Mouse (Mus musculus): ENCODE data around the gene Abtb2. TPM values are rescaled to one million over a fixed set of nuclear protein-coding genes. Genes with fewer than 3 reads are reported as not detected.

Gene Abtb2
- total and polyA plus RNA-seq, 2 experiments, result 6.5 to 15.1 TPM

DNA sequence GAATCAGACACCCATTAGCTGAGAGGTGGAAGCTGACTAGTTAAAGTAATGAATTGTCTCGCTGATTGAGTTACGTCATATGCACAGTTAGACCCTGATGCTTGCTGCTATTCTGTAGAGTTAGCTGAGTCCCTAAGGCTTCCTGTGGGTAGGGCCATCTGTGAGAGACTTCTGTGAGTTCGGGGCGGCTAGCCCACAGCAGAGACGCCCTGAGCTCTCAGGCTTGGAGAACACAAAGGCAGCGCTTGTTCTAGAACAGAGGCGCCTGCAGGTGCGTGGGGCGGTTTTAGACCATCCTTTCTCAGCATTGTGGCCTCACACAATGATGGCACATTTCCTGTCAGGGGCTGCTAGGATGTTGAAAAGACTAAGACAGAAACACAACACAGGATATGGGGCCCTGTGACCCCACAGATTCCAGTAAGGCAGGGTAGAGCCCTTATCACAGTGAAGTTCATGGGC lies 116.2 kb downstream of the Abtb2 start:
- TF ChIP-seq POLR2A (IDR thresholded peaks at IDR 0.05; ENCODE audit: extremely low read depth, insufficient read depth, low read length), result no peak
- TF ChIP-seq CTCF (IDR thresholded peaks at IDR 0.05; ENCODE audit: low read depth, low read length), result no peak
- no peak overlapping the region for H3K27ac ChIP-seq (replicated peaks; ENCODE audit: insufficient read depth, low read depth, low read length)
- H3K4me1 ChIP-seq (ENCODE audit: control insufficient read depth, insufficient read depth, low read length), result no peaks in the 10 kb centered on the region; the same call in 1 of the 2 replicates
- no peaks in the 10 kb centered on the region for H3K27me3 ChIP-seq (ENCODE audit: control insufficient read depth, insufficient read depth, low read length)
- DNase-seq (ENCODE audit: extremely low read depth, low read depth, low spot score), result no peak
- peaks cover 5% of the 10 kb centered on the region; the same call in 1 of the 2 replicates for H3K79me2 ChIP-seq (ENCODE audit: control insufficient read depth, insufficient read depth, low read length)
- peaks cover 2% of the 10 kb centered on the region; the same call in 1 of the 2 replicates for H3K36me3 ChIP-seq (ENCODE audit: control insufficient read depth, insufficient read depth, low read length)
- H3K9ac ChIP-seq (ENCODE audit: low read depth, low read length), result no peak overlapping the region
- 92% methylated on average over 9 of the region's 9 CpGs for WGBS
- H3K4me3 ChIP-seq (ENCODE audit: insufficient read depth, low read depth, low read length), result no peak overlapping the region

DNA sequence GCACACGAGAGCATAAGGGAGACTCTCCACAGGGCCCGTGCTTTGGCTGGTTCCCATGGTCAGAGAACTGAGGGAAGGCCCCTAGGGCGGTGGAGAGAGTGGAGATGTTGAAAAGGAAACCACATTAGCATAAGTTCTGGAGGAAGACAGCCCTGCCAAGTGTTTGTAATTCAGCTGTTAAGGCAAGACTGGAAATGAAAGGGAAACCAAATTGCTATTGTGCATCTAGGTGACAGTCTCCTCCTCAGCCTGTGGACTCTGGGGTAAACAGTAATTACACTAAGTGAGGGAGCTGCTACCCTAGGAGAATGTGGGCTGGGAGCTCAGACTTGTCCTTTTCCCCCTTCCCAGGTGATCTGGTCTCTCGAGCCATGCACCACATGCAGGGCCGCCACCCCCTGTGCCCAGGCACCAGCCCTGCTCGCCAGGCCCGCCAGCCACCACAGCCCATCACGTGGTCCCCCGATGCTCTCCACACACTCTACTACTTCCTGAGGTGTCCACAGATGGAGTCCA lies 116.9 kb downstream of the Abtb2 start:
- H3K27me3 ChIP-seq (ENCODE audit: control insufficient read depth, insufficient read depth, low read length), result no peaks in the 10 kb centered on the region
- peaks cover 2% of the 10 kb centered on the region; the same call in 1 of the 2 replicates for H3K36me3 ChIP-seq (ENCODE audit: control insufficient read depth, insufficient read depth, low read length)
- WGBS, result 87% methylated on average over 9 of the region's 9 CpGs
- no peak overlapping the region for H3K9ac ChIP-seq (ENCODE audit: low read depth, low read length)
- no peak for DNase-seq (ENCODE audit: extremely low read depth, low read depth, low spot score)
- H3K27ac ChIP-seq (replicated peaks; ENCODE audit: insufficient read depth, low read depth, low read length), result 0 out of 2 replicates have a peak overlapping the region, but pooled peaks have one; percentile 33
- H3K79me2 ChIP-seq (ENCODE audit: control insufficient read depth, insufficient read depth, low read length), result peaks cover 6% of the 10 kb centered on the region; the same call in 1 of the 2 replicates
- TF ChIP-seq CTCF (IDR thresholded peaks at IDR 0.05; ENCODE audit: low read depth, low read length) (no peak), POLR2A (IDR thresholded peaks at IDR 0.05; ENCODE audit: extremely low read depth, insufficient read depth, low read length) (no peak)
- no peak overlapping the region for H3K4me3 ChIP-seq (ENCODE audit: insufficient read depth, low read depth, low read length)
- no peaks in the 10 kb centered on the region; the same call in 1 of the 2 replicates for H3K4me1 ChIP-seq (ENCODE audit: control insufficient read depth, insufficient read depth, low read length)

DNA sequence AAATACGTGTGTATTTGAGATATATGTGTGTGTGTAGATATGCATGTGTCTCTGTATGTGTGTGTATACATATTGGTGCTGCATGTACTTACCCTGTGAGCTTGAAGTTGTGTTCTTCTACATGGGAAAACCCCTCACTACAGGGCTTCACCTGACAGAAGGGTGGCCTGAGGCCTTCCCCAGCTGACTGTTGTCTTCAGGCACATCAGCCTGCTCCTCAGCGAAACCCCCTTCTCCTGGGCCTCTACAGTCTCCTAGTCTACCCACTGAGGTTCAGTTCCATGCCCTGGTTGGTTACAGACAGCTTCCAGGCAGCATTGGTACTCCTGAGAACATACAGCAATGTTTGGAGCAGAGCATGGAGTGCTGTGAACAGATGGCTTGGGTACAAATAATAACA lies 118.3 kb downstream of the Abtb2 start:
- H3K9ac ChIP-seq (ENCODE audit: low read depth, low read length), result no peak overlapping the region
- DNase-seq (ENCODE audit: extremely low read depth, low read depth, low spot score), result no peak
- H3K27me3 ChIP-seq (ENCODE audit: control insufficient read depth, insufficient read depth, low read length), result no peaks in the 10 kb centered on the region
- H3K4me3 ChIP-seq (ENCODE audit: insufficient read depth, low read depth, low read length), result no peak overlapping the region
- no peaks in the 10 kb centered on the region; the same call in 1 of the 2 replicates for H3K36me3 ChIP-seq (ENCODE audit: control insufficient read depth, insufficient read depth, low read length)
- 95% methylated on average over 2 of the region's 2 CpGs for WGBS
- TF ChIP-seq CTCF (IDR thresholded peaks at IDR 0.05; ENCODE audit: low read depth, low read length), result no peak
- no peak for TF ChIP-seq POLR2A (IDR thresholded peaks at IDR 0.05; ENCODE audit: extremely low read depth, insufficient read depth, low read length)
- H3K4me1 ChIP-seq (ENCODE audit: control insufficient read depth, insufficient read depth, low read length), result no peaks in the 10 kb centered on the region; the same call in 1 of the 2 replicates
- H3K27ac ChIP-seq (replicated peaks; ENCODE audit: insufficient read depth, low read depth, low read length), result no peak overlapping the region
- peaks cover 6% of the 10 kb centered on the region; the same call in 1 of the 2 replicates for H3K79me2 ChIP-seq (ENCODE audit: control insufficient read depth, insufficient read depth, low read length)

DNA sequence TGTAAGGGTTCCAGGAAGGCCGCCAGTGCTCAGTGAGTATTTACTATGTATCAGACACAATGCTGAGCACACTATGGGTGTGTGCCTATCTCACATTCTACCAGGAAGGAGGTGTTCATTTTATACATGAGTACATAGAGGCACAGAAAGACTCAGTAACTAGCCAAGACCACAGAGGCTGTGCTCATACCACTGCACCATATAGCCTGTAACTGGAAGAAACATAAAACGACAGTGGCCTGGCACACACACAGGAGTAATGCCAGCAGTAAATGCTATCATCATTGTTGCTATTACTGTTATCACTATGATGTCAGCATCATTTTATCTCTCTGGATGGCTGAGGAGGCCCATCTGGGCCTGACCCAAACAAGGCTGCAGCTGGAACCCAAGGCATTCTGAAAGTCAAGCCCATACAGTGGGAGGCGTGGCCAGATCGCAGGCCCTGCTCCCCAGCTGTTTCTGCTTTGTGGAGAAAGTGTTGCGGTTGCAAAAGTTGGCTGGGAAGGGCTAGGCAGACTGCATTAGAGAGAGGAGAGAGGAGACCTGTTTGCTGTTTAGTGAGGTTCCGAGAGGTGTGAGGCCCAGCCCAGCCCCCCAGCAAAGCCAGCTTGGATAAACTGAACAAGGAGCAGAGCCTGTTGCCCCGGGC lies 118.9 kb downstream of the Abtb2 start:
- 88% methylated on average over 7 of the region's 7 CpGs for WGBS
- Histone ChIP-seq H3K36me3 (ENCODE audit: control insufficient read depth, insufficient read depth, low read length) (no peaks in the 10 kb centered on the region; the same call in none of the 2 replicates), H3K79me2 (ENCODE audit: control insufficient read depth, insufficient read depth, low read length) (peaks cover 6% of the 10 kb centered on the region; the same call in 1 of the 2 replicates), H3K4me3 (ENCODE audit: insufficient read depth, low read depth, low read length) (no peak overlapping the region), H3K27ac (replicated peaks; ENCODE audit: insufficient read depth, low read depth, low read length) (no peak overlapping the region), H3K4me1 (ENCODE audit: control insufficient read depth, insufficient read depth, low read length) (no peaks in the 10 kb centered on the region; the same call in 1 of the 2 replicates), H3K9ac (ENCODE audit: low read depth, low read length) (no peak overlapping the region), H3K27me3 (ENCODE audit: control insufficient read depth, insufficient read depth, low read length) (no peaks in the 10 kb centered on the region)
- no peak for TF ChIP-seq CTCF (IDR thresholded peaks at IDR 0.05; ENCODE audit: low read depth, low read length)
- TF ChIP-seq POLR2A (IDR thresholded peaks at IDR 0.05; ENCODE audit: extremely low read depth, insufficient read depth, low read length), result no peak
- no peak for DNase-seq (ENCODE audit: extremely low read depth, low read depth, low spot score)

DNA sequence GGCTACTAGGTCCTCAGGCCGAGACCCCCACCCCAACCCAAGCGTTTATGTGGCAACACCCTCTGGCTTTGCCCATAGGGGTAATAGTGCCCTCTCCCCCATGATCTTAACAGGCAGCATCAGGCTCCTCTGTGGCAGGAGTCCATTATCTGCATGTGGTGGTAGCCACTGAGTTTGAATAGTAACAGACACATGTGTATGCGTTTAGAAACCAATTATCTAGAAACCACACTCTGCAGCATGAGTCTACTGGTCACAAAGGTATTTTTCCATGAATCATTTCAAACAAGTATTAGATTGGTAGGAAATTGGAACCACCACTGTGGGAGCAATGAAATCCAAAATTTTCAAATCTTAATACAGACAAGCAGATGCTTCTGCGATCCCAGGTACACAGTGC lies 119.5 kb downstream of the Abtb2 start:
- TF ChIP-seq POLR2A (IDR thresholded peaks at IDR 0.05; ENCODE audit: extremely low read depth, insufficient read depth, low read length) (no peak), CTCF (IDR thresholded peaks at IDR 0.05; ENCODE audit: low read depth, low read length) (no peak)
- 91% methylated on average over 4 of the region's 4 CpGs for WGBS
- Histone ChIP-seq H3K79me2 (ENCODE audit: control insufficient read depth, insufficient read depth, low read length) (peaks cover 6% of the 10 kb centered on the region; the same call in 1 of the 2 replicates), H3K4me1 (ENCODE audit: control insufficient read depth, insufficient read depth, low read length) (no peaks in the 10 kb centered on the region; the same call in 1 of the 2 replicates), H3K27me3 (ENCODE audit: control insufficient read depth, insufficient read depth, low read length) (no peaks in the 10 kb centered on the region), H3K9ac (ENCODE audit: low read depth, low read length) (no peak overlapping the region), H3K27ac (replicated peaks; ENCODE audit: insufficient read depth, low read depth, low read length) (no peak overlapping the region), H3K4me3 (ENCODE audit: insufficient read depth, low read depth, low read length) (no peak overlapping the region), H3K36me3 (ENCODE audit: control insufficient read depth, insufficient read depth, low read length) (no peaks in the 10 kb centered on the region; the same call in none of the 2 replicates)
- DNase-seq (ENCODE audit: extremely low read depth, low read depth, low spot score), result no peak

Measured in liver, adult 2 months (tissue).